ENCODE assay signal across 9 mouse cellular contexts in the genomic region with DNA sequence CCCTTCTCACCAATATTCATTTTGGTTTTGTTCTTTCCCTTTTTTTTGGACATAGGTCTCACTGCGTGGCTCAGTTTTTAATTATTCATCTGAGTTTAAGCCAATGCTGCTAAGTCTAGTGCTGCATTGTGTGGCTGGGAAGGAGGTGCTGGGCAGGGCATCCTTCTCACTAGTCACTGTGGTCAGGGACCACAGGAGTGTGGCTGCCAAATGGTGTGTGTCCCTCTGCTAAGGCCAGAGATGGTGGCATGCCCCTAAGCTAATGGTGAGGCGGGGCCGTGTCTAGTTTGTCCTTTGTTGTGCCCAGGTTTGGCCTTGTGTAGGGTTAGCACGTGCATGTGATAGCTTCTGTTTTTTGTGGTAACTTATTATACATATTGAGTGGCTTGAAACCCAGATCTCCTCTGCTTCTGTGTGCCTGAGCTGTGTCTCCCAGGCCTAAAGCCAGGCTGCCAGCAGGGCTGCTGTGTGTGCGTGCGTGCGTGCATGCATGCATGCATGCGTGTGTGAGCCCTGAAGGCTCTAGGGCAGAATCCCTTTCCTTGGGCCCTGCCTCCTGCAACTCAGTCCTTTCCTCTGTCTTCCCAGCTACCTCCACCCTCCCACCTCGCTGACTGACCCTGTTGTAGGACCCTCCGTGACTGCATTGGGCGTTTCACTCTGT. TPM values are rescaled to one million over a fixed set of nuclear protein-coding genes. Genes with fewer than 3 reads are reported as not detected.
DNase-seq lines count a peak whose midpoint lies in the region; ATAC-seq and TF ChIP-seq lines count a peak whose summit lies in the region.
"Had no signal": no experiment of that assay in that cellular context is flagged by ENCODE, and none has a peak within 500 bp of the region (broad histone marks: within the 10 kb centered on the region; RNA-seq: fewer than 3 reads in every experiment).

No protein-coding gene starts in this region.

- 83% methylated on average over 11 of the region's 11 CpGs for WGBS in forebrain, embryonic 14.5 days
- WGBS in forebrain, embryonic 16.5 days, result 72% methylated on average over 11 of the region's 11 CpGs
- 84% methylated on average over 11 of the region's 11 CpGs for WGBS in embryonic facial prominence, embryonic 14.5 days
- WGBS in midbrain, embryonic 12.5 days, result 80% methylated on average over 11 of the region's 11 CpGs

- H3K27ac ChIP-seq in forebrain, embryonic 14.5 days (ENCODE audit: low read depth, low read length), result peak overlapping the region; percentile 33; the same call in 1 of the 2 replicates
- no peak overlapping the region; the same call in 1 of the 2 replicates for H3K27ac ChIP-seq in forebrain, embryonic 16.5 days (ENCODE audit: low read length)
- peak overlapping the region; percentile 18; the same call in 1 of the 2 replicates for H3K27ac ChIP-seq in left cerebral cortex, adult 2 months
- H3K27ac ChIP-seq in embryonic facial prominence, embryonic 14.5 days (replicated peaks; ENCODE audit: low read depth, low read length), result no peak overlapping the region
- 0 out of 2 replicates have a peak overlapping the region, but pooled peaks have one; percentile 3 for H3K27ac ChIP-seq in midbrain, embryonic 12.5 days (replicated peaks)
- H3K27ac ChIP-seq: limb, embryonic 15.5 days had no signal

- no peaks in the 10 kb centered on the region; the same call in 1 of the 2 replicates for H3K36me3 ChIP-seq in forebrain, embryonic 14.5 days (ENCODE audit: control insufficient read depth, insufficient read depth, low read length)
- H3K36me3 ChIP-seq in forebrain, embryonic 16.5 days (ENCODE audit: control insufficient read depth, insufficient read depth), result no peaks in the 10 kb centered on the region
- no peaks in the 10 kb centered on the region for H3K36me3 ChIP-seq in embryonic facial prominence, embryonic 14.5 days (ENCODE audit: control insufficient read depth, insufficient read depth, low read length)
- peaks cover under 1% of the 10 kb centered on the region; the same call in 1 of the 2 replicates for H3K36me3 ChIP-seq in midbrain, embryonic 12.5 days
- H3K36me3 ChIP-seq: limb, embryonic 15.5 days had no signal

- no peaks in the 10 kb centered on the region for H3K27me3 ChIP-seq in forebrain, embryonic 14.5 days (replicated peaks; ENCODE audit: control insufficient read depth, insufficient read depth, low read length)
- H3K27me3 ChIP-seq in forebrain, embryonic 16.5 days (replicated peaks; ENCODE audit: control insufficient read depth, insufficient read depth, low read length), result no peaks in the 10 kb centered on the region
- H3K27me3 ChIP-seq in embryonic facial prominence, embryonic 14.5 days (replicated peaks; ENCODE audit: control insufficient read depth, insufficient read depth, low read length), result no peaks in the 10 kb centered on the region
- H3K27me3 ChIP-seq in midbrain, embryonic 12.5 days, result no peaks in the 10 kb centered on the region
- H3K27me3 ChIP-seq: limb, embryonic 15.5 days had no signal

- intact Hi-C loops in left cerebral cortex, adult 2 months (cut with DNase I), result no loop called here
- intact Hi-C loops in left cerebral cortex, postnatal 36 days (cut with DNase I), result no loop called here

- no peak overlapping the region for H3K9ac ChIP-seq in forebrain, embryonic 14.5 days (ENCODE audit: low read length)
- H3K9ac ChIP-seq in forebrain, embryonic 16.5 days (replicated peaks; ENCODE audit: low read depth, low read length), result no peak overlapping the region
- H3K9ac ChIP-seq in embryonic facial prominence, embryonic 14.5 days (ENCODE audit: low read depth, low read length), result 0 out of 2 replicates have a peak overlapping the region, but pooled peaks have one; percentile 8
- H3K9ac ChIP-seq in midbrain, embryonic 12.5 days (replicated peaks), result no peak overlapping the region
- H3K9ac ChIP-seq: limb, embryonic 15.5 days had no signal

- peaks cover 35% of the 10 kb centered on the region for H3K4me1 ChIP-seq in forebrain, embryonic 14.5 days (ENCODE audit: control insufficient read depth, insufficient read depth, low read length)
- peaks cover 62% of the 10 kb centered on the region for H3K4me1 ChIP-seq in forebrain, embryonic 16.5 days (replicated peaks; ENCODE audit: control insufficient read depth, insufficient read depth, low read length)
- H3K4me1 ChIP-seq in embryonic facial prominence, embryonic 14.5 days (ENCODE audit: control insufficient read depth, insufficient read depth, low read length), result peaks cover 57% of the 10 kb centered on the region
- H3K4me1 ChIP-seq in midbrain, embryonic 12.5 days, result peaks cover 63% of the 10 kb centered on the region

- no peak overlapping the region for H3K4me3 ChIP-seq in forebrain, embryonic 14.5 days (ENCODE audit: low read depth, low read length)
- H3K4me3 ChIP-seq in forebrain, embryonic 16.5 days (replicated peaks; ENCODE audit: low read length), result no peak overlapping the region
- H3K4me3 ChIP-seq in left cerebral cortex, adult 2 months, result no peak overlapping the region
- no peak overlapping the region for H3K4me3 ChIP-seq in embryonic facial prominence, embryonic 14.5 days (ENCODE audit: low read depth, low read length)
- no peak overlapping the region for H3K4me3 ChIP-seq in midbrain, embryonic 12.5 days
- H3K4me3 ChIP-seq: limb, embryonic 15.5 days had no signal

- no peaks in the 10 kb centered on the region for H3K9me3 ChIP-seq in forebrain, embryonic 14.5 days (replicated peaks; ENCODE audit: control insufficient read depth, low read length)
- no peaks in the 10 kb centered on the region for H3K9me3 ChIP-seq in forebrain, embryonic 16.5 days (ENCODE audit: control insufficient read depth, low read length)
- no peaks in the 10 kb centered on the region for H3K9me3 ChIP-seq in embryonic facial prominence, embryonic 14.5 days (ENCODE audit: control insufficient read depth, low read length)
- no peaks in the 10 kb centered on the region for H3K9me3 ChIP-seq in midbrain, embryonic 12.5 days
- H3K9me3 ChIP-seq: limb, embryonic 15.5 days had no signal

- H3K4me2 ChIP-seq in forebrain, embryonic 14.5 days (ENCODE audit: low read length), result no peak overlapping the region
- H3K4me2 ChIP-seq in forebrain, embryonic 16.5 days (ENCODE audit: low read length), result no peak overlapping the region
- no peak overlapping the region for H3K4me2 ChIP-seq in embryonic facial prominence, embryonic 14.5 days (ENCODE audit: low read depth, low read length)
- H3K4me2 ChIP-seq in midbrain, embryonic 12.5 days (replicated peaks), result no peak overlapping the region
- H3K4me2 ChIP-seq: limb, embryonic 15.5 days had no signal

- DNase-seq in forebrain, embryonic 14.5 days (ENCODE audit: low spot score), result no peak
- no peak for DNase-seq in left cerebral cortex, adult 2 months (ENCODE audit: extremely low spot score in 1 of 2, low spot score in 2 of 2)
- no peak for DNase-seq in left cerebral cortex, adult 8-10 months (ENCODE audit: low spot score in 2 of 2)
- DNase-seq in embryonic facial prominence, embryonic 14.5 days (ENCODE audit: low spot score), result no peak
- no peak for DNase-seq in kidney, postnatal 14 days
- DNase-seq in left cerebral cortex, postnatal 36 days (ENCODE audit: low spot score in 2 of 2), result no peak

- no peak for TF ChIP-seq CTCF in left cerebral cortex, adult 2 months (IDR thresholded peaks at IDR 0.05)

- no peak for ATAC-seq in forebrain, embryonic 14.5 days
- ATAC-seq in forebrain, embryonic 16.5 days, result no peak
- ATAC-seq in embryonic facial prominence, embryonic 14.5 days (ENCODE audit: low read depth), result no peak
- ATAC-seq in midbrain, embryonic 12.5 days (ENCODE audit: low FRiP score, low read depth), result no peak

RNA-seq across cellular contexts. Expression of a gene that starts 26.6 kb away (rescaled TPM):
- 53.3 and 62.4 TPM in 2 replicates for polyA plus RNA-seq in forebrain, embryonic 14.5 days (2014; fragmentation: Nextera tagmentation; extraction: Ambion mirVana)
- 75.5 and 84.7 TPM in 2 replicates for polyA plus RNA-seq in forebrain, embryonic 16.5 days (2015; fragmentation: Nextera tagmentation; extraction: Ambion mirVana)
- total RNA-seq in left cerebral cortex, adult 2 months (2021), result 100 to 1,000 TPM; 268 to 280 TPM
- total RNA-seq in left cerebral cortex, adult 8-10 months (2022), result 100 to 1,000 TPM; 248 to 277 (median 262) TPM
- polyA plus RNA-seq in embryonic facial prominence, embryonic 14.5 days (2014; fragmentation: Nextera tagmentation; extraction: Ambion mirVana), result 63.0 and 66.0 TPM in 2 replicates
- polyA plus RNA-seq in midbrain, embryonic 12.5 days (2016; fragmentation: Nextera tagmentation; extraction: Ambion mirVana), result 99.1 and 121 TPM in 2 replicates
- 100 to 1,000 TPM; 257 to 259 TPM for total RNA-seq in left cerebral cortex, postnatal 36 days (2021)

RNA-seq across cellular contexts. Expression of a gene that starts 58.9 kb away (rescaled TPM):
- polyA plus RNA-seq in forebrain, embryonic 14.5 days (2014; fragmentation: Nextera tagmentation; extraction: Ambion mirVana), result 22.3 and 27.1 TPM in 2 replicates
- polyA plus RNA-seq in forebrain, embryonic 16.5 days (2015; fragmentation: Nextera tagmentation; extraction: Ambion mirVana), result 29.9 and 36.8 TPM in 2 replicates
- total RNA-seq in left cerebral cortex, adult 2 months (2021), result 10 to 100 TPM; 23.7 to 25.3 TPM
- 10 to 100 TPM; 18.8 to 22.0 (median 19.8) TPM for total RNA-seq in left cerebral cortex, adult 8-10 months (2022)
- 20.2 and 26.5 TPM in 2 replicates for polyA plus RNA-seq in embryonic facial prominence, embryonic 14.5 days (2014; fragmentation: Nextera tagmentation; extraction: Ambion mirVana)
- 28.5 and 31.4 TPM in 2 replicates for polyA plus RNA-seq in midbrain, embryonic 12.5 days (2016; fragmentation: Nextera tagmentation; extraction: Ambion mirVana)
- 10 to 100 TPM; 16.3 to 22.1 TPM for total RNA-seq in left cerebral cortex, postnatal 36 days (2021)

Comparison
In these comparisons a context has a peak if more than half of its experiments do, and no peak if none do; other contexts are left out.
1. H3K27ac ChIP-seq: peak in forebrain, embryonic 14.5 days (single experiment), left cerebral cortex, adult 2 months (single experiment) and midbrain, embryonic 12.5 days (single experiment); none in forebrain, embryonic 16.5 days (single experiment) and embryonic facial prominence, embryonic 14.5 days (single experiment).